ENCODE assay signal across 8 mouse cellular contexts in the genomic region with DNA sequence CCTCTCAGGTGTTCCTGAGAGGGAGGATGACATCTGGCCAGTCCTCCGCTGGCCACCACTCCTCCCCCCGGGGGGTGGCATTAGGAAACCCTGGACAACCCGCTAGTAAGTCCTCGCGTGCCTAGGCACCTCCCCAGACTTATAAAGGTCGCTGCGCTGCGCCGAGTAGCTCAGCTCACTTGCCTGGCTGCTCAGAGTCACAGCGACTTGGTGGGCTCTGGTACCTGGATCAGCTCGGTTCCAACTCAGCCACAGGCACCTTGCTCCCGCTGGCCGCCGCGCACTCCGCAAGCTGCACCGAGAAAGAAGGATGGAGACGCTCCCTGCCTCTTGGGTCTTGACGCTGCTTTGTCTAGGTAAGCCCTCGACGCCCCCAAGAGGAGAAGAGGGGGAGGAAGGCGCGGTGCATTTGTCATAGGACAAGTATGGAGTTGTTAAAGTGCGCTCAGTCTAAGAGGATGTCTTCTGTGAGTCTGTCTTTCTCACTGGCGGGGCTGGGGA. TPM values are rescaled to one million over a fixed set of nuclear protein-coding genes. Genes with fewer than 3 reads are reported as not detected.
DNase-seq lines count a peak whose midpoint lies in the region; ATAC-seq lines count a peak whose summit lies in the region.

A gene (plus strand): TSS at position 173 of the 501 bp plus-strand sequence.

- H3K4me2 ChIP-seq in hindbrain, embryonic 12.5 days (replicated peaks) = peak within 1 kb of the TSS; percentile 59

- H3K9ac ChIP-seq in hindbrain, embryonic 12.5 days = peak within 1 kb of the TSS; percentile 28; the same call in 1 of the 2 replicates

- WGBS in embryonic facial prominence, embryonic 10.5 days = 2% methylated on average over 25 of the region's 25 CpGs
- 1% methylated on average over 25 of the region's 25 CpGs for WGBS in hindbrain, embryonic 12.5 days

- no peaks in the 10 kb centered on the region for H3K9me3 ChIP-seq in embryonic facial prominence, embryonic 10.5 days
- no peaks in the 10 kb centered on the region for H3K9me3 ChIP-seq in hindbrain, embryonic 12.5 days (replicated peaks)

- peaks cover 33% of the 10 kb centered on the region for H3K27me3 ChIP-seq in embryonic facial prominence, embryonic 10.5 days (replicated peaks; ENCODE audit: low read depth, poor library complexity, severe bottlenecking)
- H3K27me3 ChIP-seq in hindbrain, embryonic 12.5 days = peaks cover 21% of the 10 kb centered on the region

- H3K4me3 ChIP-seq in embryonic facial prominence, embryonic 10.5 days = peak within 1 kb of the TSS; percentile 55
- H3K4me3 ChIP-seq in hindbrain, embryonic 12.5 days = peak within 1 kb of the TSS; percentile 30

- no peaks in the 10 kb centered on the region for H3K36me3 ChIP-seq in embryonic facial prominence, embryonic 10.5 days (replicated peaks)
- H3K36me3 ChIP-seq in hindbrain, embryonic 12.5 days = no peaks in the 10 kb centered on the region

- H3K4me1 ChIP-seq in embryonic facial prominence, embryonic 10.5 days = peaks cover 8% of the 10 kb centered on the region
- peaks cover 5% of the 10 kb centered on the region for H3K4me1 ChIP-seq in hindbrain, embryonic 12.5 days

- no peak within 1 kb of the TSS for H3K27ac ChIP-seq in embryonic facial prominence, embryonic 10.5 days (replicated peaks)
- no peak within 1 kb of the TSS for H3K27ac ChIP-seq in hindbrain, embryonic 12.5 days

- peak; percentile 43 for DNase-seq in ovary, adult 18-20 months (ENCODE audit: low spot score)
- no peak for DNase-seq in ovary, postnatal 10 days (ENCODE audit: low spot score)
- peak; percentile 64 for DNase-seq in embryonic facial prominence, embryonic 10.5 days (ENCODE audit: low spot score)
- DNase-seq in lung, postnatal 36 days = peak; percentile 20
- DNase-seq in yolk sac, embryonic 10.5 days (ENCODE audit: low spot score) = peak; percentile 10
- no peak for DNase-seq in cerebellum, adult 11-12 months

- peak; percentile 60; the same call in 1 of the 2 replicates for ATAC-seq in hindbrain, embryonic 12.5 days (ENCODE audit: low FRiP score)
- ATAC-seq in cerebellum, adult (ENCODE audit: insufficient number of reproducible peaks, low FRiP score, low TSS enrichment) = no peak

RNA-seq across cellular contexts. Expression of the gene that starts here (rescaled TPM):
- not detected in 2 replicates for polyA plus RNA-seq in embryonic facial prominence, embryonic 10.5 days (2016; fragmentation: Nextera tagmentation; extraction: Ambion mirVana)
- polyA plus RNA-seq in hindbrain, embryonic 12.5 days (2016; fragmentation: Nextera tagmentation; extraction: Ambion mirVana) = not detected in 2 replicates

Comparison
In these comparisons a context has a peak if more than half of its experiments do, and no peak if none do; other contexts are left out.
1. DNase-seq: peak in ovary, adult 18-20 months (single experiment), lung, postnatal 36 days (single experiment) and yolk sac, embryonic 10.5 days (single experiment); none in ovary, postnatal 10 days (single experiment) and cerebellum, adult 11-12 months (single experiment).
2. Peak in DNase-seq and H3K4me3 ChIP-seq in embryonic facial prominence, embryonic 10.5 days; RNA of the gene not detected or under 1 TPM.
3. Peak in ATAC-seq, H3K4me3 ChIP-seq, H3K9ac ChIP-seq and H3K4me2 ChIP-seq in hindbrain, embryonic 12.5 days; RNA of the gene not detected or under 1 TPM.